Mouse (Mus musculus) kidney, adult 2 months (tissue): ENCODE data around the gene Mvk.

Experiments used
- CTCF ChIP-seq: fragments of 200-500 bp; conservative IDR thresholded peaks from 2 replicates; pipeline ENCODE4 v1.5.1; 2011; ENCODE audit warnings: low read depth, mild to moderate bottlenecking, control low read depth, low read length, moderate library complexity, mixed read lengths; ENCODE audit not compliant: insufficient read depth, insufficient read length
- POLR2A ChIP-seq: fragments of 200-500 bp; IDR thresholded peaks from one replicate; pipeline ENCODE4 v1.6.1; 2011; ENCODE audit warnings: low read depth, low read length, control low read depth

DNA sequence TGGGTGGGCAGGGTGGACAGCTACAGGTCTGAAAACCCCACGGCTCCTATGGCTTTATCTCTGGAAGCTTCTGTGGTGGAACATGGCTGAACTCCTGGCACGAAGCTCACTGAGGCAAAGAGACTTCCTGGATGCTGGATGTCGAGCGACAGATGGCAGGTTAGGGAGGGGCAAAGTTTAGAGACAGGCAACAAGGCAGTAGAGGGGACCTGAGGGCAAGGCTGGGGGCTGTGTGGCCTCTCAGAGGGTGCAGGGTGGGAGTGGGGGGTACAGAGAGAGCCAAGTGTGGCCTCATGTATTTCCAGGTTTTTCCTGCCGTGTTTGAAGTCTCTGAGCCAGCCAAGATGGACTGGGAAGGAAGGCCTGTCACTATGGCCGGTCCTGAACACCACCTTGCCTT, 60.8 kb downstream of the Mvk start:
- TF ChIP-seq POLR2A (no peak), CTCF (no peak)
